Mouse (Mus musculus): ENCODE measurements around the gene Coq7.

DNA sequence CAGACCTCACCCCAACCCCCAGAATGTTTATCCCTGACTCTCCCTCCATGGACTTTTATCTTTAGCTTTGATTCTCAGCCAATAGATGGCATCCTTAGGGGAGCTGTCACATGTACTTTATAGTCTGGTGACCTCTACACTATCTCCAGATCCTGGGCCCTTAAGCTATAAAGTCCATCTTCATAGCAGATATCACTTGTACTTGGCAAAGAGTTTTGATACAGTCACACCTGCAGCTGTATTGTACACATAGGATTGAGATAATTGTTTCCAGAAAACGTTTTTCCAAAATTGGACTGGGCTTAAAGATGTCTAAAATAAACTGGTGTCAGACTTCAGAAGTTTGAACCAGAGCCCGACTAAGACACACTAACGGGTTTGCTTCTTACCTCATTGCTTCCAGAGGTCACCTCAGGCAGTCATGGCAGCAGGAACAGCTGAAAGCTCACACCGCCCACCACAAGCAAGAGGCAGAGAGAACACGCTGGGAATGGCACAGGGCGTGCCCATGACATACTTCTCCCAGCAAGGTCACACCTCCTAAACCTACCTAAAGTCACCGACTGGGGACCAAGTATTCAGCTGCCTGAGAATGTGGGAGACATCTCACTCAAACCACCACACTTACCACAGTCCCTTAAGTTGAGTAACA lies 33.2 kb downstream of the Coq7 start:
- TF ChIP-seq GATA1 (IDR thresholded peaks at IDR 0.05; ENCODE audit: borderline replicate concordance, low read length): no peak
- TF ChIP-seq FLI1 (IDR thresholded peaks at IDR 0.05; ENCODE audit: low read length): no peak

All from megakaryocyte, embryonic 14.5 days (primary cell).